Mouse (Mus musculus): ENCODE results near the gene Gm20388.
"Not testable (repeated sequence)": the region's sequence is repeated elsewhere in the genome, so short reads cannot be mapped to it uniquely, and the experiment has no call there.

Gm20388 gene

DNA sequence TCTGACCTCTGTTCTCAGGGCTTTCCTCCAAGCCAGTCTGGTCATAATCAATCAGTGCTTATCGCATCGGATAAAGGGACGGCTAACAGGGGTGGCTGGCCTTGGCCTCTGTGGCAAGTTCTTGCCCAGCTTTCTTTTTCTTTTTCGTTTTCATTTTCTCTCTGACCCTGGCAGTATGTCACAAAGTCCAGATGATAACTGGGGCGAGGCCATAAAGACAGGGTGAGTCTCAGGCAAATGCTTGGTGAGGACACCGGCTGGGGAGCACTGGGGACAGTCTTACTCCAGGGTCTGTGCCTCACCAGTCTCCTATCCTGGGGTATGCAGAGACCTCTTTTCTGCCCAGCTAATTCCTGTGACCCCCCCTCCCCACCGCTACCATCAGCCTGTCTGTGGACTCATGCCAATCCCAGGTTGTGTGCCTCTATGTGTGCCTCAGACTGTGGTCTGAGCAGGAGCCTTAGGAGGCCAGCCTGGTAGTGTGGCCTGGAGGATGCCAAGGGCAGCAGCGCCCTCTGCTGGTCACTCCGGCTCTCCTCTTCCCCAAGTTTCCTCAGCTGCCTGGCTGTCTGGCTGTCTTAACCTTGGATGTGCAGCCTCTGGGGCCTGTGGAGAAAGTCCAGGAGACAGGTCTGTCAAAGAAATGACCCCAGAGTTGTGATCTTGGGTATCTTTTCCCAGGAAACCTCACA, 885.4 kb downstream of the Gm20388 start:
- peak; percentile 34 for DNase-seq

DNA sequence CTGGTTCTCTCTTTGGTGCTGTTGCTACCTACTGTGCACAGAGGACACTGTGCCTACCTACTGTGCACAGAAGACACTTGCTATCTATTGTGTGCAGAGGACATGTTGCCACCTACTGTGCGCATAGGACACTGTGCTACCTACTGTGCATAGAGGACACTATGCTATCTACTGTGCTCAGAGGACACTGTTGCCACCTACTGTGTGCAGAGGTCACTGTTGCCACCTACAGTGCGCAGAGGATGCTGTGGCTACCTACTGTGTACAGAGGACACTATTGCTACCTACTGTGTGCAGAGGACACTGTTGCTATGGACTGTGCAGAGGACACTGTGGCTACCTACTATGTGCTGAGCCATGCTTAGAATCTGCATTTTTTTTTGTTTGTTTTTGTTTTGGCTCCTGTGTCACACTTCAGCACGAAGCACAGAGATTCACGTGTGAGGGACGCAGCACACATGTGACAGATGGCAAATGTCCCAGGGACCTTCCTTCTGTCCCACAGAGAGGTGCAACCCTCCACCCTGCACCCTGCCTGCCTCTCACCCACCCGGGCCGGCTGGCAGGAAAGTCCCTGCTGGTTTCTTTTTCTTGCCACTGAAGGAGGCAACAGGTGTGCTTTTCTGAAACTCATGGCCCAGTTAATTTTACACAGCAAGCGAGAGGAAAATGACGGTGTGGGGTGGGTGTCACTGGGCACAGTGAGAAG, 886.5 kb downstream of the Gm20388 start:
- DNase-seq = no peak

DNA sequence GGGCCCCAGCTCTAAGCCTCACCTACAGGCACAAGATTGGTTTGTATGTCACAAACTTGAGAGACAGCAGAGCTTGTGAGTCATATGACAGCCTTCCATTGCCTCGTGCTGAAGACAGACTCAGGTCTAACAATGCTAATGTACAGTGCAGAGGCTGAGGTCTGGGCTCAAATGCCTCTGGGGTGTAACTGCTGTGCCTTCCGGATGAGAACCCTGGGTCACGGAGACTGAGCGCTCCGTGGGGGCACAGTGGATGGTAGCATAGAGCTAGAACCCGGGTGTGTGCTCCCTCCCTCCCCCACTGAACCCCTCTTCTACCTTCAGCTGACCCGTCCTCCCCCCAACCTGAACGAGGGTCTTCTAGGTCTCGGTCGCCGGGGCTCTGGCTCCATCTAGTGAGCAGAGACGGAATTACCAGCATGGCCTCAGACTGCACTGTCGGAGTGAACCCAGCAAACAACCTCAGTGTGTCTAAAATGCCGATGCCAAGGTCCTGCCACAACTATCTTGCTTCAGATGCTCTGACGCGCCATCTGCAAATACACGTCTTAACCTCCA, 889.7 kb downstream of the Gm20388 start:
- DNase-seq = no peak

DNA sequence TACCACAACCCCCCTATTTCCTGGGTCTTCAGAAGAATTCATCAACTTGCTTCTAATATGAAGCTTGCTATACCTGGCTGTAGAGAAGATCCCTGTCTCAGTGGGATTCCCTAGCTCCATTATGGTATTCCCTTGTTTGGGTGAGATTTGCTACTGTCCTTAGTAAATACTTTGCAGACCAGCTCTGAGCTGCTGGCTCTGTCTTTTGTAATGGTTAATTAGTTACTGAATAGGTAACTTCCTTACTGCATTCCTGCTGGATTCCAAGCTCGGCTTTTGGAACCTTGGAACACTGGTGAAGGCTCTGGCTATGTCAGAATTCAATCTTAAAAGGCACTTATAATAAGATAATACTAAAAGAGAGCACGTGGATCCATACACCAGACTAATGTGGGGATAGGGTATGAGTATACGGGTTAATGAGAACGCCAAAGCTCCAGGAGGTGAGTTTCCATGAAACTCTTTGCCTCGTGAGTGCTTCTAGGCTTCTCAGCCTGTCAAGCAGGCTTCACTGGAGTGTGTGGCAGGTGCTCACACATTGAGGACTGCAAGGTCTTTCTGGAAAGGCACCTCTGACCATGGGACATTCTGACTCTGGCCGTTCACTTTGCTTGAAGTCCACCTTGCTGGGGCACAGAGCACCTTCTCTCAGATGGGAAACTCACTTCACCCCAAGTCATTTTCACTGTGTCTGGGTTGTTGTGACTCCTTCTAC, 893.2 kb downstream of the Gm20388 start:
- DNase-seq = not testable (repeated sequence)

DNA sequence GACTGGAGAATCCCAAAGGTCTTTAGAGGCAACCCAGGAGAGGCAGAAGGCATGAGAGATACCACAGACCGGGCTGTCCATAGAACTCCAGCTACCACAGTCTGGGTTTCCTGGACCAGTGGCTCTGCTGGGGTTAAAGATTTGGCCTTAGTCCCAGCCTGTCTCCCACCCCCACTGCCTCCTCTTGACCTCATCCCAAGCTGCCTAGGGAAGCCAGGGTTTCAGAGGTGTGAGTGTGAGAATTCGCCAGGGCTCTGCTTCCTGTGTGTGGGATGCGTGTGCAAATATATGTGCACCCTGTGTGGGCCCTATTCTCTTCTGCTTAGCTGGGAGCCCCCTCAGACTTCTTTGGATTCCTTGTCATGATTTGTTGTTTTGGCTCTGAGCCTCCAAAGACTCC, 894.1 kb downstream of the Gm20388 start:
- no peak for DNase-seq

DNA sequence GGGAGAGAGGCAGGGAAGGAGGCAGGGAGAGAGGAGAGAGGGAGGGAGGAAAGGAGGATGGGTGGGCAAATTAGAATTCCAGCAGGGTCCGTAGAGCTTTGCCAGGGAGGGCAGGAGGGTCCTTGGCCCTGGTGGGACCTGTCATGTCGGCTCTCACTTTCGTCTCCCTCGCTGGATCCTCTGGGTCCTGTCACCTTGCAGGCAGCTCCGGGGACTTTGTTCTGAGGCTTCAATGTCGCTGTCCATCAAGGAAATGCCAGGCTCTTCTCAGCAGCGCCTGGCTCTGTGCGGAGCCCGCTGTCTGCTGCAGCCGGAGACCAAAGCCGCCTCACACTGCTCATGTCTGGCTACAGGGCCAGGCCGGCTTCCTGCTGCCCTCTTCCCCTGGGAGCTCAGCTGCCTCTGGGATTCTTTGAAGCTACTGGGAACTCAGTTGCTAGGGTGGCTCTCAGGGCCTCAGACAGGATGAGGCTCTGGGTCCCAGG, 896.2 kb downstream of the Gm20388 start:
- DNase-seq = no peak

DNA sequence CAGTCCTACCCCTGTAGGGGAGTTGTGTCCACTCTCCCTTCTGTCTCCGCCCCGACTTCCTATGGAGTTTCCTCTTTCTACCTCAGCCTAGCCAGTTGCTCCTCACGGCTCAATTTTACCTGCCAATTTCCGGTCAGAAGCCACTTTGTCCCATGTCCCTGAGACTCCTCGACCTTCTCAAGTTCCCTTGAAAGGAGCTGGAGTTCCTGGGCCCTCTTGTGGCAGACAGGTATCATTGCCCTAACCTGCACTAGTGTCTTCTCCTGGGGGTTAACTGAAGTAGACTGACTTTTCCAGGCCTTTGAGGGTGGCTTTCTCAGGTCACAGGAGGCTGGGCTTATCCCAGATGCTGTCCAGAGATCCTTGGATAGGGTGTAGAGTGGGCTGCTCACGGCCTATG, 897.1 kb downstream of the Gm20388 start:
- DNase-seq = no peak

DNA sequence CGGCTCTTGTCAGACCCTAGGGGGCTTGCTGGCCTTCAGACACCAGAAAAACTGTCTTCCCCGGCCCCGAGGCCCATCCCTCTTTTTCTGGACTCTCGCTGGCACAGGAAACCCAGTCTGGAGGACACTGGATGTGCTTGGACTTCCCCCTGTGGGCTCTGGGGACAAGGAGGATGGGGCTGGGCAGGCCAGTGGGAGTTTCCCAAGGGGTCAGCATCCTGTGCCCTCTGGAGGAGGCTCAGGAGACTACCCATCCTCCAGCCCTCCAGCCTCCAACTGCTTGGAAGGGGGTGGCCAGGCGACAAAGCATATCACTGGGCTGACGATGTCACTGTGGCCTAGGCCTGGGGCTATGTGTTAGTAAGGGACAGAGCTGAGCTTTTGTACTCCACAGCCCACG, 898.4 kb downstream of the Gm20388 start:
- DNase-seq = no peak

DNA sequence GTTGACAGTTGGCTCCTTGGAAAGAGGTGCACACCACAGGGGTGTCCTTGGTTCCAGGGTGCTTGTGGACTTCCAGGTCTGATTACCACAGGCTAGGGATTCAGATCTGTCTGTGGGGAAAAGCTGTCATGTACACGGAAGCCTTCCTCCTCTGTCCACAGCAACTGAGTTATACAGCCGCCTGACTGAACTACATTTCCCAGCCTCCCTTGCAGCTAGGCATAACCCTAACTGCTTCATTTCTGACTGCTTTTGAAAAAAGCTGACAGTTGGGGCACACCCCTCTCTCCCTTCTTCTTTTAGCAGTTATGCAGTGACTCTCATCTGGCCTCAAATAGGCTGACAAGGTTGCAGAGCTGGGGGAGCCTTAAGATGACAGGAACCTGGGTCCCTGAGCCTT, 901.3 kb downstream of the Gm20388 start:
- DNase-seq = no peak

DNA sequence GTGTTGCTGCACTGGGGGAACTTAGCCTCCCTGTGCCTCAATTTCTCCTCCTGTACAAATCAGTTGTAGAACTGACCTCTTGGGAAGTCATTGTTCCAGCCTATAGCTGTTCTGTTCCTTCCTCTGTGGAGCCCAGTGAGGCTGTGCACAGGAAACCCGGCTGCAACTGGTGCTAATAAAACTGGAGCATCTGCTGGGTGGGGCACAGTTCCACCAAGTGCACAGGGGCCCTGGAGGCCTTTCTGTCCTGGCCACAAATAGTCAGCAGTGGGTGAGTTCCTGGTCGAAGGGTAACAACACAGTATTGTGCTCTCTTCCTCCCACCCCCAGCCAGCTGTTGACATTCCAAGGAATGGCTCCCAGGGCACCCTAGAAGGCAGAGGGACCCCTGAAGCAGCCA, 902.4 kb downstream of the Gm20388 start:
- DNase-seq = no peak

DNA sequence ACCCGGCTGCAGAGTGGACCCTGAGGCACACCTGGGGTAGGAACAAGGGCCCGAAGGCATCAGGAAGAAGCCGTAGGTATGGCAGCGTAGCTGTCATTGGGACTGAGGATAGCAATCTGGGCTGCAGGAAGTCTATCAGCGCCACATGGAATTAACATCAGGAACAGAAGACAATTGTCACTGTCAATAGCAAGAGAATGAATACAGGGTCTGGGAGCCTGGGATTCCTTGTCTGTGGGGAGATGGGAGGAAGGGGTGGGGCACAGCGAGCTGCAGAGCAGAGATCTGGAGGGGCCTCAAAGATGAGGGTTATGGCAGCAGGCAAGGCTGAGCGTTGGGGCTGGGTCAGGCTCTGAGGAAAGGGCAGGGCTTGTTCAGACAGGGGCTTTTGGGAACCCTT, 903.2 kb downstream of the Gm20388 start:
- DNase-seq = no peak

DNA sequence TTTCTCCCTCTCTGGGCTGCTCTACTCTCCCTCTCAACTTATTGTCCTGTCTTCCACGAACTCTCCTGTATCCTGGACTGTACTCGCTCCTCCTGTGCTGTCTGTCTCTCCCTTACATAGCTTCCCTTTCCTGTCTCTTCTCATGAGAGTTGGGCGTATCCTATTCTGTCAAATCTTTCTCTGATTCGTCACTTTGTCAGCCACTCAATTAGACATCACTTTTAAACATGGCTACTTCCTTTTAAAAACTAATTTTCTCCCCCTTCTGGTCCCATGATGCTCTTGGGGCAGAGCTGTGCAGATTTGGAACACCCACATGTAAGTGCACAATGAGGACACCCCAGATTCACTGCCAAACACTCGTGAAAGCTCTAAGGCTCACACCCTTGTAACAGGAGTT, 905.7 kb downstream of the Gm20388 start:
- no peak for DNase-seq

DNA sequence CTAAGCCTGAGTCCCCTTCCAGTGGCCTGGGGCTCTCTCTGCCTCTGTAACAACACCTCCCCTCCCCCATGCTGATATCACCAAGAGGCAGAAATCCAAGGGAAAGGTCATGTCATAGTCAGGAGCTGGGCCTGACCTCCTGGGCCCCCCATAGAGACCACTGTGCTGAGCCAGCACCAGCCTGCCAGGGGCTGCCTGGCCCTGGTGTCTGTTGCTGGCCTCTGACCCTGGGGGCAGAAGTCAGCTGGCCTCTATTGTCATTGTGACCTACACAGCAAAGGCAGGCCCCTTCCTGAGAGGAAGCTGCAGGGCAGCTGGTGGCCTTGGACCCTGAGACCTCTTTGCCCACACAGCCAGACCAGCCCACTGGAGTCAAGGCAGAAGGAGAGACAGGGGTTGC, 909.3 kb downstream of the Gm20388 start:
- DNase-seq = no peak

DNA sequence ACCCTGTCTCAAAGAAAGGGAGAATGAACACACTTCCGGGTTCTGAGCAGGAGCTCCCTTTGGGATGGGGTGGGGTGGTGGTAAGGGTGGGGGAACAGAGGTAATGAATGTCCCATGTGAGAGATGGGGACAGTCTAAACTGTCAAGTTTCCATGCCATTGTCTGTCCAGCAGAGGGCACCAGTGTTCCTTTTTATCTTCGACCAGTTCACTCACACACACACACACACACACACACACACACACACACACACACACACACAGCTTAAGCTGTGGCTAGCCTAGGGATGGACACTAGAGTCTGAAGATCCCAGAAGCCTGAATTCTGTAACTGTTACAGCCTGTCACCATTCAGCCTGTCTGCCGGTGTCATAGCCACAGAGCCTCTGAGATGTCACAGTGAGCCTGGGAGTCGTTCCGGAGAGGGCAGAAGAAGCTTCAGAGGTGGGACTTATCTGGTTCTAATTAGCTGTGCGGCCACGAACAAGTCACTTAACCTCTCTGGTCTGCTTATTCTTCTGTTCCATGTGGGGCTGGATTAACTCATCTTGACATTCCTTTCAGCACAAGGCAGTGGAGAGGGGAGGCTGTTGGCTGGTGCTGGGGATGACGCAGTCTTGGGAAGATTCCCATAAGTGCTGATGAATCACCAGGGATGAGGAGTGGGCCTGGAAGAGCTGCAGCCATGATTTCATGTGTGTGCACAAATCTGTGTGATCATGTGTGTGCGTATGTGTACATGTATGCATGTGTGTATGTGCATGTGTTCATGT, 910.9 kb downstream of the Gm20388 start:
- peak; percentile 23 for DNase-seq

DNA sequence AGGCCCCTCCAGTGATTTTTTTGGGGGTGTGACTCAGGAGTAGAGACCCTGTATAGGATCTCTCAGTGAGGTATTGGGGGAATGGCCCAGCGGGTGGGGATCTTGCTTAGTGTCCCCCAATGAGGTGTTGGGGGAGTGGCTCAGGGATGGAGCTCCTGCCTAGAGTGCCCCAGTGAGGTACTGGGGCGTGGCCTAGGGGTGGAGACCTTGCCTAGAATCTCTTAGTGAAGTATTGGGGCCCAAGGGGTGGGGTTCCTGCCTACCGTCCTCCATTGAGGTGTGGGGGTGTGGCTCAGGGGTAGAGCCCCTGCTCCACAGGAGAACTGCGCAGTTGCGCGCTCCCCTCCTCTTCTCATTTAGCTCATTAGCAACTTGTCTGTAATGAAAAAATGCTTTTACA, 912.7 kb downstream of the Gm20388 start:
- DNase-seq = no peak

DNA sequence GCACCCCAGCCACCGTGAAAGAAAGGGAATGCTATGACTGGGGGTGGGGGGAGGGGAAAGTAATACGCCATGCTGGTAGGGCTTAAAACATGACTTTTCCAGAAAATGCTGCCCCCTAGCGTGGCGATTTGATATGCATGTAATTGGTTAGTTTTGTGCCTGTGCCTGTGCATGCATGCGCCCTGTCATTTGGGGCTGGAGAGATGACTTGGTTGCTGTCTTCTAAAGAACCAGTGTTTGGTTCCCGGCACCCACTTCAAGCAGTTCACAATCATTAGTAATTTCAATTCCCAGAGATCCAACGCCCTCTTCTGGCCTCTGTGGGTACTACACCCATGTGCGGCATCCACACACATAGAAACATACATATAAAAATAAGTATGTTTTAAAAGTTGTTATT, 913.2 kb downstream of the Gm20388 start:
- DNase-seq = no peak

DNA sequence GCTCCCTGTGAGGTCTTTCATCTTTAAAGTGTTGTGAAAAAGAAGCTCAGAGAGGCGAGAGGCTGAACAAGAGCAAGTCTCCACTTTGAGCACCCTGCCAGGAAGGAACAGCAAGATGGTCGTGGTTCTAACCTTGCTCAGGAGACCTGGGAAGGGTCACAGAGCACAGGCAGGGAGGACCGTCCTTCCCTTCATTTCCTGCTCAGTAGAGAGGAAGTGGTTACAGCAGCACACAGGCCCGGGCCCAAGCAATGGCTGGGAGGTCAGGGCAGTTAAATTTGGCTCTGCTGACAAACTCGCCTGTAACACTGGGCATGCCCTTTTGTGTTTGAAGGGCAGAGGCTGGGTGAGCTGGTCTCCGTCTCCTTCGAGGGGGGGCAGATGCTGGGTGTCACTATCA, 914.0 kb downstream of the Gm20388 start:
- DNase-seq = no peak

DNA sequence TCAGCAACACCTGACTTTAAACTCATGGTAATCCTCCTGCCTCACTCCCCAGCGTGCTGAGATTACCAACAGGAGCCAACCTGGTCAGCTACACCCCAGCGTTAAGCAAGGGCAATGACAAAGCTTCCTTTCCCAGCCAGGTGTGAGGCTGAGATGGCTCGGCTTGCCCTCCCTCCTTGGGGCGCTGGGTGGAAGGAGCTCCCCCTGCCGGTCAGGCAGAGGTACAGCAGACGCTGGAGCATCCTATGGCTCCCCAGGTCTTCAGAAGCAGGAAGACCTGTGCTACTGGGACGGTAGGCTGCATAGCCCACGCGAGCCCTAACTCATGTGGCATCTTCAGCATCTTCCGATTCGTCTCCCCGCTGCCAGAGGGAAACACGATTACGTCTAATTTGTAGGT, 917.6 kb downstream of the Gm20388 start:
- DNase-seq = no peak

DNA sequence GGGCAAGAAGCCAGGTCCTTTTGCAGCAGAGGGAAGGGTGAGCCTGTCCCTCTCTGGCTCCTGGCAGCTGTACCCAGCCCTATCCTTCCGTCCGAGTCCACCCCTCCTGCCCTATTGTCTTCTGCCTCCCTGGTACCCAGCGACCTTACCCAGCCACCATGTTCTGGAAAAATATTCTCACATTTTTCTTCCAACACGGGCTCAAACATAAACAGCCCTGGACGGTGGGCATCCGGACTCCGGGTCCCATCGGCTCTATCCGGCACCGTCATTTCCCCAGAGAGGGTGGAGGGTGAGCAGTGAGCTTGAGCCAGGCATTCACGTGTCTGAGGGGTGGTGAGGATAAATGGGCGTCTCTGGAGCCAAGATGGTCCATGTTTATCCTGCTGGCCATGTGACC, 920.0 kb downstream of the Gm20388 start:
- no peak for DNase-seq

DNA sequence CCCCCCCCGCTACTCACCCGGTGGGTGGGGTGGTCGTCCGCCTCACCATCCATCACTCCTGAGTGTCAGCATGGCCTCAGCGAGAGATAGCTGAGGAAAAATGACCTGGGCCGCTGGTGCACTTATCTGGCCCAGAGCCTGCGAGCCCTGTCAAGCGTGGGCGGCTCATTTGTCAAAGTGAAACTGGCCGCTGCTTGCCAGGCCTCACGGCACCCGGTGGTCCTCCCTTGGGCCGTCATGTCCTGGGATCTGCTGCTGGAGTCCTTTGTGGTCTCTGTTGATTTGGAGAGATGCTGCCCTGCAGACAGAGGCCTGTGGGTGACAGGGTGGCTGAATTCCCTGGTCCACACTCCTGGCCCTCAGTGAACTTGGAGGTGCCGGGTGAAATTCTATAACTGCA, 921.4 kb downstream of the Gm20388 start:
- DNase-seq = no peak

DNA sequence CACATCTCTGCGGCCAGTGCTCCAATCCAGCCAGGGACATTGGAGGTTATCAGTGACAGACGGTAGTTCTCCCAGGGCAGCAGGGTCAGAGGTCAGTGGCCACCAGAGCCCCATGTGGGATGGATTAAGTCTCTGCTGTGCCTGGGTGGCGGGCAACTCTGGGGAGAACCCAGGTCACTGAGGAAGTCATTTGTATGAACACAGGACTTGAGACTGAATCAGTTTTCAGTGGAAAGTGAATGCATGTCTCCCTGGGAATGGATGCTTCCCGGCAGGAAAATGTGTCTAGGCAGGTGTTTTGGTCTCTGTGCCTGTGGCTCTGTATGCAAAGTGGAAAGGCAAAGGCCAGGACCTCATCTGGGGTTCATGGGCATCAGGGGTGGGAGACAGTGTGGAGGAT, 922.6 kb downstream of the Gm20388 start:
- no peak for DNase-seq

DNA sequence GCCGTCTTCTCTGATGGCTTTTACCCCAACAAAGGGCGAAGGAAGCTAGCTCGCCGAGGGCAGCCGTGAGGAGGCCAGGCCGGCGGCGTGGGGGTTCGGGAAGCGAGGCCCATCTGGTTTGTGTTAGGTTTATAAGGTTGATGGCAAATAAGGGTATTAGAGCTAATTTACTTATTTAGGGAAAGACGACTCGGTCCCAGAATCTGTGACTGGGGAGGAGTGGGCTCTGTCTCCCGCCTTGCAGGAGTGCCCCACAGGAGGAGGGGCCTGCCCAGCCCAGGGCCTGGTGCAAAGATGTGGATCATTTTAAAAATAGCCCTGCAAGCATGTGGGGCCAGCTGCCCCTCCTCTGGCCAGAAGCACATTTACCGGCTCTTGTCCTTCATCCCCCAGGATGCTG, 928.4 kb downstream of the Gm20388 start:
- no peak for DNase-seq

DNA sequence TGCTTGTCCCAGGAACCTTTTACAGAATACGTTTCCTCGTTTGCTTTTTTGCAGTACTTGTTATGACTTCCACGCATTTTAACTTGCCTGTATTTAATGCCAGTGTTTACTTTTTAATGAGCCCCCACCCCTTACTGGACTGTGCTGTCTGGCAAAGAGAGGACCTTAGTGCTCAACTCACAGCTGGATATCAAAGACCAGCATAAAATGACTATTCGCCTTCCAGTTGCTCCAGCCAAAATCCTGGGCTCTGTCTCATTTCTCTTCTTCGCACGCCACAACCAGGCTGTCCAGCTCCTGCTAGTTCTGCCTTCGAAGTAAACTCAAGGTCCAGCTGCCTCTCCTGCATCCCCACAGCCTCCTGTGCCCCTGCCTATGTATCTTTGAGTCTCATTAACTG, 932.4 kb downstream of the Gm20388 start:
- no peak for DNase-seq
